Mouse (Mus musculus): Measurements from ENCODE around the gene Bpifa1.
"Not testable (repeated sequence)": the region's sequence is repeated elsewhere in the genome, so short reads cannot be mapped to it uniquely, and the experiment has no call there.

Bpifa1 gene

GRCm38 (mm10) chr2:154142580-154142979 lies at the start of gene Bpifa1:
TSS of gene Bpifa1 (plus strand) at chr2:154142880.
- no peak for DNase-seq (ENCODE audit: low read depth, low spot score)

GRCm38 (mm10) chr2:154097734-154098133 lies 44.9 kb upstream of the Bpifa1 start:
- DNase-seq (ENCODE audit: low read depth, low spot score): no peak

- DNase-seq (ENCODE audit: low read depth, low spot score): no peak
These were observed 25.3 kb upstream of the Bpifa1 start for GRCm38 (mm10) chr2:154117381-154117780.

GRCm38 (mm10) chr2:154130120-154130519 lies 12.6 kb upstream of the Bpifa1 start, which contains the start of gene Bpifa3:
TSS of gene Bpifa3 (plus strand) at chr2:154130336.
- DNase-seq (ENCODE audit: low read depth, low spot score): no peak

- DNase-seq (ENCODE audit: low read depth, low spot score): no peak
These were observed 1.1 kb downstream of the Bpifa1 start for GRCm38 (mm10) chr2:154143735-154144134.

- DNase-seq (ENCODE audit: low read depth, low spot score): no peak
These were observed 4.8 kb downstream of the Bpifa1 start for GRCm38 (mm10) chr2:154147496-154147895.

GRCm38 (mm10) chr2:154158433-154158832 lies 15.8 kb downstream of the Bpifa1 start:
- peak; percentile 12 for DNase-seq (ENCODE audit: low read depth, low spot score)

GRCm38 (mm10) chr2:154162307-154162706 lies 19.6 kb downstream of the Bpifa1 start, which contains the start of gene Bpifa5:
TSS of gene Bpifa5 (plus strand) at chr2:154162607.
- no peak for DNase-seq (ENCODE audit: low read depth, low spot score)

- DNase-seq (ENCODE audit: low read depth, low spot score): no peak
These were observed 20.6 kb downstream of the Bpifa1 start for GRCm38 (mm10) chr2:154163306-154163705.

GRCm38 (mm10) chr2:154169172-154169571 lies 26.5 kb downstream of the Bpifa1 start:
- no peak for DNase-seq (ENCODE audit: low read depth, low spot score)

GRCm38 (mm10) chr2:154171621-154172020 lies 28.9 kb downstream of the Bpifa1 start:
- DNase-seq (ENCODE audit: low read depth, low spot score): no peak

- no peak for DNase-seq (ENCODE audit: low read depth, low spot score)
These were observed 30.6 kb downstream of the Bpifa1 start for GRCm38 (mm10) chr2:154173313-154173712.

GRCm38 (mm10) chr2:154181900-154182299 lies 39.2 kb downstream of the Bpifa1 start:
- not testable (repeated sequence) for DNase-seq (ENCODE audit: low read depth, low spot score)

GRCm38 (mm10) chr2:154183061-154183460 lies 40.4 kb downstream of the Bpifa1 start:
- not testable (repeated sequence) for DNase-seq (ENCODE audit: low read depth, low spot score)

GRCm38 (mm10) chr2:154185319-154185718 lies 42.6 kb downstream of the Bpifa1 start:
- DNase-seq (ENCODE audit: low read depth, low spot score): no peak

GRCm38 (mm10) chr2:154185748-154186147 lies 43.1 kb downstream of the Bpifa1 start:
- DNase-seq (ENCODE audit: low read depth, low spot score): no peak

GRCm38 (mm10) chr2:154187468-154187867 lies 44.8 kb downstream of the Bpifa1 start:
- no peak for DNase-seq (ENCODE audit: low read depth, low spot score)

- DNase-seq (ENCODE audit: low read depth, low spot score): no peak
These were observed 47.3 kb downstream of the Bpifa1 start for GRCm38 (mm10) chr2:154189877-154190434.

GRCm38 (mm10) chr2:154190546-154191258 lies 48.0 kb downstream of the Bpifa1 start, which contains the start of gene Bpifb1:
TSS of gene Bpifb1 (plus strand) at chr2:154190818.
- no peak for DNase-seq (ENCODE audit: low read depth, low spot score)

- no peak for DNase-seq (ENCODE audit: low read depth, low spot score)
These were observed 49.5 kb downstream of the Bpifa1 start for GRCm38 (mm10) chr2:154192141-154192540.

- no peak for DNase-seq (ENCODE audit: low read depth, low spot score)
These were observed 50.4 kb downstream of the Bpifa1 start for GRCm38 (mm10) chr2:154193071-154193470.

- DNase-seq (ENCODE audit: low read depth, low spot score): no peak
These were observed 51.4 kb downstream of the Bpifa1 start for GRCm38 (mm10) chr2:154193994-154194504.

- no peak for DNase-seq (ENCODE audit: low read depth, low spot score)
These were observed 54.4 kb downstream of the Bpifa1 start for GRCm38 (mm10) chr2:154197036-154197435.
